Mouse (Mus musculus) lung, postnatal 4 days (tissue): ENCODE results near the gene Prkn.

Experiments
- DNase-seq, 2 experiments: peaks; one replicate each; pipeline ENCODE4 v3.0.0; 2021

Prkn gene

DNA sequence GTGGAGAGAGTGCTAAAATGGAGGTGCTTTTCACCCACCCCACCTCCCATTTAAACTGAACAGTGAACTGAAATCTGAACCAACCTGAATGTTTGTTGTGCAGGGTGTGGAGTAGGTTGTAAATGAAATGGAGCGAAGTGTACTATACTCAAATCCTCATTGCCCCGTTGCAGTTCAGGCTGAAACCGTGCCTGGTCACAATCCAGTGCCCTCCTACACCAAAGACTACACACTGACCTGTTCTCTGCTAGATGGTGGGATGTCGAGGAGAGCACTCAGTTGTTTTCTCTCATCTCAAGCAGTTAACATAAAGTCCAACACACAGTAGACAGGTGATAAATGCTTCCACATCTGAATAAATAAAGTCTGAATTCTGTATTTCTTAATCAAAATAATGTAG lies 574.1 kb downstream of the Prkn start:
- DNase-seq, result no peak

DNA sequence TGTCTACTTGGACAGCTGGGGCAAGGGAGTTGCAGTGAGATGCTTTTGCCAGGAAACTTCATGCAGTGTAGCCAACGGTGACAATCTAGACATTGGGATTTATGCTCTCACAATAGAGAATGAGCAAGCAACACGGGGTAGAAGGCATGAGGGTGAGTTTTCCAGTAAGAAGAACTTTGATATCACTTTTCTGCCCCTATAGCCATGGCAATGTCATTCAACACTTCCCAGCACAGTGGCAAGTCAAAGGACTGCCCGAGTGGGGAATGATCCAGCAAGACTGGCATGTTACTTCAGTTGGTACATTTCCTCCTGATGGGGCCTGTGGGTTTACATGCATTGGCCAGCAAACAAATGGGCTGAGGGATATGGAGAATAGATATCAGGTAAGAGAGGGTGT lies 577.0 kb downstream of the Prkn start:
- no peak for DNase-seq

DNA sequence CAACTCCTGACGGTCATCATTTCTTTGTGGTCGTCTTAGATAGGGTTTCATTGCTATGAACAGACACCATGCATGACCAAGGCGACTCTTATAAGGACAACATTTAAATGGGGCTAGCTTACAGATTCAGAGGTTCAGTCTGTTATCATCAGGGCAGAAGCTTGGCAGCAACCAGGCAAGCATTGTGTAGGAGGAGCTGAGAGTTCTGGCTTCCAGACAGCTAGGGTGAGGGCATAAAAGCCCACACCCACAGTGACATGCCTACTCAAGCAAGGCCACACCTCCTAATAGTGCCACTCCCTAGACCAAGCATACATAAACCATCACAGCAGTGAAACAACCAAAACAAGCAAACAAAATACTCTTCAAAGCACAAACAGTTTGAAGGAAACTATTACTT lies 579.3 kb downstream of the Prkn start:
- no peak for DNase-seq

- peak; percentile 20 to 68 for DNase-seq
Observed at GRCm38 (mm10) chr17:11420839-11421238, 580.7 kb downstream of the Prkn start.

GRCm38 (mm10) chr17:11421264-11421940 lies 581.2 kb downstream of the Prkn start:
- no peak for DNase-seq

- DNase-seq, result no peak
Observed at GRCm38 (mm10) chr17:11431323-11431722, 591.1 kb downstream of the Prkn start.

GRCm38 (mm10) chr17:11432593-11432992 lies 592.4 kb downstream of the Prkn start:
- no peak for DNase-seq

DNA sequence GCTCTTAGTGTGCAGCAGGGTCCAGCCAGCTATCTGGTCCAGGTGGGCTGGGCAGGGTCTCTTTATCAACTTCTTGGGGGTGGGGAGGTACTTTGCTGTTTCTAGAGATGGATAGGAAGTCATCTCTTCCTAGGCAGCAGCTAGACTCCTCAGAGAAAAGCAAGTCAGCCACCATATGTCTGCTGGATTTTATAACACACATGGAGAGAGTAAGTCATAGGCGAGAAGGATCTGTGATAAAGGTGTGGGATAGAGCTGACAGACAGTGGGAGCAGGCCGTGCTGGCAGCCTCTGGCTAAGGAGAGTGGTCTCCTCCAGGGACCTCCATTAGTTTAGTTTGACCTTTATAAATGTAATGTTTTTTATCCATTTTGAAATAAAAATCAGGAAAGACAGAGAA lies 622.5 kb downstream of the Prkn start:
- no peak for DNase-seq

- no peak for DNase-seq
Observed at GRCm38 (mm10) chr17:11466095-11466494, 625.9 kb downstream of the Prkn start.

GRCm38 (mm10) chr17:11468624-11469023 lies 628.4 kb downstream of the Prkn start:
- DNase-seq, result no peak

GRCm38 (mm10) chr17:11483032-11483431 lies 642.8 kb downstream of the Prkn start:
- DNase-seq, result no peak

DNA sequence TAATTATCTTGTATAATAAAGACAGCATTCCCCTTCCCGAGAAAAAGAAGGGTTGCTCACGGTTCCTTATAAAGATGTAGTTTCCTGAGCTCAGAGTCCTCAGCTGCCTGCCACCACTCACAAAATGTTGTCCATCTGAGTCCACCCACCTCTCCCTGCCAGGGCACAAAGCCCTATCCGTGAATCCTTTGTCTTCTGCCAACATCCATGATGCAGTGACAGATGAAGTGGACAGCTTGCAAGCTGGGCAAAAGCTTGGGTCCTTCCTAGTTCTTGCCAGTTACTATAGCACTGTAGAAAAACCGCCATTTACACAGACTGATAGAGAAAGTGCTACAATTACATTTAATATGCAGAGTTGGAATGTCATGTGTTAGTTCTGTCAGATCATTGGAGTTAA lies 649.9 kb downstream of the Prkn start:
- DNase-seq, result no peak

DNA sequence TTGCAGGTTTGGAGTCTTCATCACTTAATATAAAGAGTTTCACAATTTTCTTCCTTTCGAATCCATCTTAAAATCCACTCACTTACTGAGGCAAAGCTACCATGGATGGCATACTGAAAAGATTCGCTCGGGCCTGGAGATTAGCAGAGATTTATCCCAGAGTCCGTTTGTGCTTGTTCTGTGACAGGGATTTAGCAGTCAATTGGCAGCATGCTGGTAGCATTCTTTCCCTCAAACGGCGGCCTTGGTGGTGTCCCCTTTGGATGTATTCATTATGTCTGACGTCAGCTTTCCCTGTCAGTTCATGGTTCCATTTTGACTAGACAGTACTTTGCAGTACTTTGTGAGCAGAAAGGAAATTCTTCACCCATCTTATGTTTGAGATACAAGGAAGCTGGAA lies 662.4 kb downstream of the Prkn start:
- no peak for DNase-seq

GRCm38 (mm10) chr17:11504496-11504895 lies 664.3 kb downstream of the Prkn start:
- no peak for DNase-seq

DNA sequence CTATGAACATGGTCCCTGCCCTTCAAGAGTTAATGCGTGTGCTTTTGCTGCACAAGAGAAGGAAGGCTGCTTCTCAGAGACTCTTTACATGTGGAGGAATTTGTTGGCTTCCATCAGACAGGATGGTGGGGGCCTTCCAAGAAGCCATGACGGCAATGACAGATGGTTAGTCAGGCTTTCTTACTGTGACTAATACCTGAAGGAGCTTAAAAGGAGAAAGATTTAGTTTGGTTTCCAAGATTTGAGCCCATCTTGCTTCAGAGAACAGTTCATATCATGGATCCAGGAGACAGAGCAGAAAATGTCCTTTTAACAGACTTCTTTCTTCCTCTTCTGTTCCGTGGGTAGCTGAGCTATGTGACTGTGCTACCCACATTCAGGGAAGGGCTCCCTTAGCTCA lies 666.9 kb downstream of the Prkn start:
- no peak for DNase-seq

- DNase-seq, result no peak
Observed at GRCm38 (mm10) chr17:11510081-11510480, 669.9 kb downstream of the Prkn start.

DNA sequence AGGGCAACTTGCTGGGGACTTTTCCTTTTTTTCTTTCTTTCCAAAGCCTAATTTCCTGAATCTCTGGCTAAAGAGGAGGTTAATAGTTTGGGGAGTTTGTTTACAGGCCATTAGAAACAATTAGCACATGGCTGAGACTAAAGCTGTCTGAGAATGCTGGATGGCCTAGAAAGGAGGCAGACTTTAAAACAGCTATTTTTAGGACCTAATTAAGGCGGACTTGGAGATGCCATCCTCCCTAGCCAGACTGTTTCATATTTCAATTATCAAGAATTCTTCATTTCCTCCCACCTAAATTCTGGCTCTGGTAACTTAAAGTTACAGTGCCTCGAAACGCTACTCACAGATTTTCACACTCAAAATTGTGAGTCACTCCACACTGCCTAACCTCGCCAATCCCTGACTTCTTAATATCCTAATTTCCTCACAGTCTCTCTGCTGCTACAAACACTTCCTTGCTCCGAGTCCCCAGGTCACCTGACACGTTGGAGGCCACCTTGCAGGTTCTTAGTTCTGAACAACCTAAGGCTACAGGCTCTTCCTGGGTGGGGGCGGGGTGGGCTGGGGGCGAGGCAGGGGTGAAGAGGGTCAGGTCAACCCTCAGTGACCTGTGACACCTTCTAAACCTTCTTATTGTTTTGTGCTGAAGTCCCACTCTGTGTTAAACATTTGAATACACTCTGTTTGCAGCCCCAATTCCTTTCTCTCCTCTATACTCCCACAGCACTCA lies 674.0 kb downstream of the Prkn start:
- DNase-seq, result no peak

DNA sequence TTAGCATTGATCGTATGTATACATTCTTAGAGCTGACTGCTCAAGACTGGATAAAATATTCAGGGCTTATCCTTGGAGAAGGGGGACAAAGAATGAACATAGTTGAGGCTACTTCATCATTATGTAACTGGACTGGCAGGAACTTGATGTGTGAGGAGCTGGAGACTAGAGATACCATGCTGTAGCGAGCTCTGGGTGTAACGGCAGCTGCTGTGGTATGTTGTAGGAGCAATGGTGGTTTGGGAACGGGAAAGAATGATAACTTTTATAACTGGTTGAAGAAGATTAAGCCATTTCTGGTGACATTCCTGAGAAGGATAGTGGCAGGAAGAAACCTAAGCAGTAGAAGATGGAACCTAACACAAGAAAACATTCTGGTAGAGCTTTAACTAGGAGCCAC lies 675.4 kb downstream of the Prkn start:
- no peak for DNase-seq

DNA sequence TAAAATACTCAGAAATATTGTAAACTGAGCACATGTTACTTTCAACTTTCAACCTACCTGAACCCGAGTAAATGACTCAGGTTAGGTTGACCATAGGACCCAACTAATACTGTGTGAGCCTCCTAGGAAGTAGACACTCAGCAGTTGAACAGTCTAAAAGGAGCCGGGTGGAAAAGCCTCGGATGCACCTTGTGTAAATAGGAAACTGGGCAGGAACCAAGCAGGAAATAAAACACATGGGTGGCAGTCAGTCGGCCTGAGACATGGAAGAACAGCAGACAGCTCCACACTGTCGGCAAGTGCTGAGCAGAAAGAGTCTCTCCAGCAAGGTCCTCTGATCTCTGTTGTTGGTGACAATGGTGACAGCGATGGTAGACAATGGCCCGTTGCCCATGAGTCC lies 676.0 kb downstream of the Prkn start:
- DNase-seq, result peak; percentile 10 to 29

DNA sequence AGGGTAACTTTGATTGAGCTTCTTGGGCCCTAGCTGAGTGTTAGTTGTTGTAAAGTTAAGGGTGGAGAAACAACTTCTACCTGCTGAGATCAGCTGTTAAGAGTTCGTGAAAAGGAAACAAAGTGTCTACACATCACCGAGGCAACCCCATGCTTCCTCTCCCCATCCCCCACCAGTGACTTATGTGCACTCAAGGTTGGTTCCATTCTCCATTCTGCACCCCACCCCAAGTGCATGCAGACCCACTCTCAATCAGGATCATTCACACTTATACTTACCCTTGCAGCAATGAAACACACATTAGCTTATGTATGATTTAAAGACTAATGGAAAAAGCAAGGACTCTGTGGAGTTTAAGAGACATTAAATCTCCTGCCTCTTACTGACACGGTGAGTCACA lies 691.9 kb downstream of the Prkn start:
- no peak for DNase-seq

DNA sequence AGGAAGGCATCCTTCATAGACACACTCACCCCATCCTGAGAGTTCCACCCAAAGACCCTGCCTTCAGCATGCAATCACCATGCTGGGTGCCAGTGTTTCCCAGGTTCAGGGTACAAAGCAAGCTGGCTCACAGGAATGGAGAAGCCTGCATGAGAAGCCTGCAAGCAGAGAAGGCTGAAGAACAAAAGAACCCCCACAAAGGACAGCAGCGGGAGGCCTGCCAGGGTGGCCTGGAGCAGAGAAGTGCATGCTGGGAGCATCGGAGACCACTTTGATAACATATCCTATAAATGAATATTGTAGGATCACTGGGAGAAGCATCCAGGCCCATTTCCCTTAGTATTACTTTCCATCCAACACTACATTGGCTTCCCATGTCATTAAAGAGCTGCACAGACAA lies 692.6 kb downstream of the Prkn start:
- DNase-seq, result no peak

GRCm38 (mm10) chr17:11533835-11534234 lies 693.7 kb downstream of the Prkn start:
- DNase-seq, result no peak

- no peak for DNase-seq
Observed at GRCm38 (mm10) chr17:11538826-11539225, 698.6 kb downstream of the Prkn start.

DNA sequence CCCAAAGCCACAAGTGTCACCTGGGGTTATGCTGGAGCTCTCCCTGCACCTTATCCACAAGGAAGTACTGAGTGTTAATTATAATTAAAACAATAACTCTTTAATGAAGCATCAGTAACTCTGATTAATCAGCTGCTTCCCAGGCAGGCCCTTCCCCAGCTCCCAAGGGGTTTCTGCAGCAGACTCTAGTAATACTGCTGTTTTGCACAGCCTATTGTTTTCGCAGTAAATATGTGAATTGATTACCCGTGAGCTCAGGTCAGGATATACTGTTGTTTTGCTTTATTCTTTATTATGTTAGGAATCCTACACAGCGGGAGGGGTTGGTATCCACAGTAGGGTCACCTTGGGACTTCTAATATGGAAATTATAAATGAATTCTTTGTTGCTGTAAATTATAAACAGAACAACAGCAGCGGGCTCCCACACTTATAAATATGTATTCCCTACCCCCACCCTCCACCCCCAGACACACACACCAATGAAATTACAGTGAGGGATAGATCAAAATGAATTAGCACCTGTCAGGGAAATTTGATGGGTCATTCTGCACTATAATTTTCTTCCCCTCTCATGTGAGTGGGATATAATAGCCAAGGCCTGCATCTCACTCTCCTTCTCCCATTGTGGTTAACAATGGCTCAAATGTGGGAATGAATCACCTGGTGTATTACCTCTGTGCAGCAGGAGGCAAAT lies 701.9 kb downstream of the Prkn start:
- no peak for DNase-seq
